Comparison of ENCODE assay signal across 7 mouse cellular contexts in genomic region chr12:81807953-81808352, GRCm38 (mm10). TPM values are rescaled to one million over a fixed set of nuclear protein-coding genes. Genes with fewer than 3 reads are reported as not detected.
DNase-seq lines count a peak whose midpoint lies in the region; ATAC-seq lines count a peak whose summit lies in the region.

No protein-coding gene starts in this region.

- 0 out of 2 replicates have a peak overlapping the region, but pooled peaks have one; percentile 54 for H3K27ac ChIP-seq in hindbrain, embryonic 10.5 days
- no peak overlapping the region for H3K27ac ChIP-seq in limb, embryonic 12.5 days
- H3K27ac ChIP-seq in neural tube, embryonic 12.5 days, result no peak overlapping the region

- ATAC-seq in limb, embryonic 12.5 days (ENCODE audit: insufficient number of reproducible peaks, insufficient read depth, low FRiP score, low TSS enrichment, low read depth), result no peak
- ATAC-seq in neural tube, embryonic 12.5 days (ENCODE audit: low FRiP score, low read depth), result no peak
- ATAC-seq in monocyte, adult 5-6 weeks (replicated peaks; ENCODE audit: insufficient number of reproducible peaks, low FRiP score, low TSS enrichment, poor library complexity, severe bottlenecking), result no peak

- no peak overlapping the region for H3K9ac ChIP-seq in limb, embryonic 12.5 days (replicated peaks)
- H3K9ac ChIP-seq in neural tube, embryonic 12.5 days, result no peak overlapping the region

- peak overlapping the region; percentile 43 for H3K4me3 ChIP-seq in hindbrain, embryonic 10.5 days
- no peak overlapping the region for H3K4me3 ChIP-seq in limb, embryonic 12.5 days (replicated peaks)
- H3K4me3 ChIP-seq in neural tube, embryonic 12.5 days, result no peak overlapping the region

- WGBS in hindbrain, embryonic 10.5 days, result 31% methylated on average over 11 of the region's 11 CpGs
- 31% methylated on average over 11 of the region's 11 CpGs for WGBS in limb, embryonic 12.5 days
- WGBS in neural tube, embryonic 12.5 days, result 33% methylated on average over 11 of the region's 11 CpGs

- H3K36me3 ChIP-seq in hindbrain, embryonic 10.5 days, result no peaks in the 10 kb centered on the region
- H3K36me3 ChIP-seq in limb, embryonic 12.5 days, result no peaks in the 10 kb centered on the region
- H3K36me3 ChIP-seq in neural tube, embryonic 12.5 days, result no peaks in the 10 kb centered on the region

- H3K9me3 ChIP-seq in hindbrain, embryonic 10.5 days, result no peaks in the 10 kb centered on the region
- no peaks in the 10 kb centered on the region for H3K9me3 ChIP-seq in limb, embryonic 12.5 days
- no peaks in the 10 kb centered on the region for H3K9me3 ChIP-seq in neural tube, embryonic 12.5 days

- DNase-seq in adrenal gland, adult 8-10 months, result peak; percentile 29
- peak; percentile 55 to 62 for DNase-seq in cerebellum, postnatal 14 days
- no peak for DNase-seq in hindbrain, embryonic 10.5 days (ENCODE audit: low spot score)
- DNase-seq in layer of hippocampus, adult 9-11 months, result no peak

- H3K4me2 ChIP-seq in limb, embryonic 12.5 days, result peak overlapping the region; percentile 69
- peak overlapping the region; percentile 60 for H3K4me2 ChIP-seq in neural tube, embryonic 12.5 days (replicated peaks)

- peaks cover 38% of the 10 kb centered on the region for H3K27me3 ChIP-seq in hindbrain, embryonic 10.5 days (ENCODE audit: insufficient read depth, poor library complexity, severe bottlenecking)
- peaks cover 3% of the 10 kb centered on the region; the same call in 1 of the 2 replicates for H3K27me3 ChIP-seq in limb, embryonic 12.5 days
- no peaks in the 10 kb centered on the region for H3K27me3 ChIP-seq in neural tube, embryonic 12.5 days (replicated peaks)

- peaks cover 42% of the 10 kb centered on the region for H3K4me1 ChIP-seq in hindbrain, embryonic 10.5 days (replicated peaks)
- peaks cover 4% of the 10 kb centered on the region; the same call in 1 of the 2 replicates for H3K4me1 ChIP-seq in limb, embryonic 12.5 days (replicated peaks)
- H3K4me1 ChIP-seq in neural tube, embryonic 12.5 days, result peaks cover 11% of the 10 kb centered on the region

RNA-seq across cellular contexts. Expression of gene Map3k9, which starts 27.0 kb away (rescaled TPM):
- 1 to 10 TPM; 1.6 to 9.7 (median 5.5) TPM for total RNA-seq in adrenal gland, adult 8-10 months (2022)
- polyA plus RNA-seq in hindbrain, embryonic 10.5 days (2016; fragmentation: Nextera tagmentation; extraction: Ambion mirVana), result 1.3 and 2.1 TPM in 2 replicates
- polyA plus RNA-seq in limb, embryonic 12.5 days (2016; fragmentation: Nextera tagmentation; extraction: Ambion mirVana), result 0.91 and 0.98 TPM in 2 replicates
- 7.8 and 7.9 TPM in 2 replicates for polyA plus RNA-seq in neural tube, embryonic 12.5 days (2016; fragmentation: Nextera tagmentation; extraction: Ambion mirVana)
- total RNA-seq in monocyte, adult 5-6 weeks (2017), result 3.7 to 4.4 TPM (median 4.4 TPM) in 3 replicates

RNA-seq across cellular contexts. Expression of gene Pcnx, which starts 51.9 kb away (rescaled TPM):
- 10 to 100 TPM; 56.1 to 89.3 (median 70.1) TPM for total RNA-seq in adrenal gland, adult 8-10 months (2022)
- 8.9 and 9.0 TPM in 2 replicates for polyA plus RNA-seq in hindbrain, embryonic 10.5 days (2016; fragmentation: Nextera tagmentation; extraction: Ambion mirVana)
- polyA plus RNA-seq in limb, embryonic 12.5 days (2016; fragmentation: Nextera tagmentation; extraction: Ambion mirVana), result 12.7 and 13.7 TPM in 2 replicates
- polyA plus RNA-seq in neural tube, embryonic 12.5 days (2016; fragmentation: Nextera tagmentation; extraction: Ambion mirVana), result 11.7 and 12.4 TPM in 2 replicates
- total RNA-seq in monocyte, adult 5-6 weeks (2017), result 50.3 to 60.0 TPM (median 50.7 TPM) in 3 replicates

Comparison
In these comparisons a context has a peak if more than half of its experiments do, and no peak if none do; other contexts are left out.
1. DNase-seq: peak in adrenal gland, adult 8-10 months (single experiment) and cerebellum, postnatal 14 days (2 of 2); none in hindbrain, embryonic 10.5 days (single experiment) and layer of hippocampus, adult 9-11 months (single experiment).